Mouse (Mus musculus) retina, postnatal 1 day (tissue): ENCODE measurements around the gene 9930022D16Rik.

Source experiments
- DNase-seq: peaks from one replicate; pipeline ENCODE4 v3.0.0-alpha.2; 2012

Gene 9930022D16Rik

DNA sequence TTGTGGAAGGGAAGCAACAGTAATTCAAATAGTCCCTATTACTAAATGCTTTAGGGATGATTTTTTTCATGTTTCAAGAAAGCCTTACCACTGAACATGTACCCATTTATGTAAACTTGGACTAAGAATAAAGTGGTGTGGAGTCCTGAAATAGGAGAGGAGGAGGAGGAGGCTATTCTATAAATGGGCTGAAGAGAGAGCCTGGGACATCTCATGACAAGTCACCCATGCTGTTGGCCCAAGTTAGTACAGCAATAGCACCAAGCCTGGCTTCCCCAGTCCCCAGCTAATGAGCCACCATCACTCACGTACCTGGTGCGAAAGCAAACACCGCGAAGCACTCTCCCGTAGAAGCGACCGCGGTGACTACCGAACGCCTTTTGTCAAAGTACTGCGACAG, 44.4 kb downstream of the 9930022D16Rik start:
- no peak for DNase-seq

DNA sequence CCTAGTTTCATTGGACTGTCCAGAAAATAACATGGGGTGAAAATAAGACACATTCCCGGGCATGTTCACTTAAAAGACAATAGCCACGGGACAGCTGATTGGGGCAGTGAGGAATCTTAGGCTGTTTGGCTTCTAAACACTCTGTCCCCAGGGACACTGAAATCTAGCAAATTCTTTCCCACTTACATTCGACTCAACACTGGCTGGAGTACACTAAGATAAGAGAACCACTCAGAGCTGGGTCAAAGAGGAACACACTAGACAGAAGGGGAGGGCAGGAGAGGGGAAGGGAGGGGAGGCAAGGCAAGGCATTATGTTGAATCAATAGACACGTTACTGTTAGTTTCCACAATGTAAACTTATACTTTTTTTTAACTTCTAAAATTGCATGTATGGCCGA, 46.9 kb downstream of the 9930022D16Rik start:
- DNase-seq = no peak

DNA sequence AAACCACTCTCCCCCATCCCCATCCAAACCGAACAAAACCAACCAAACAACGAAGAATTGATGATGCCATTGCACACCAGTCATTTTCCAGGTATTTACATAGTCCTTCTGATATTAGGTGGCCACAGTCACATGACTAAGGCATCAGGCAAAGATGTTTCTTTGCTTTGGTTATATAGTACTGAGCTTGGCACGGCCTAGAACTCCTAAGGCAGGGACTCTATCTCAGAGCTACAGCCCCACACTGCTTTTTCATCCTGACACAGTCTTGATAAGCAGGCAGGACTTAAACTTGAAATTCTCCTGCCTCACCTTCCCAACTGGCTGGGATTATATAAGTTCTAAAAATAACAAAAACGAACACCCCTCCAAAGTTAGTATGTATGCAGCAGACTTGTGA, 51.4 kb downstream of the 9930022D16Rik start:
- no peak for DNase-seq

DNA sequence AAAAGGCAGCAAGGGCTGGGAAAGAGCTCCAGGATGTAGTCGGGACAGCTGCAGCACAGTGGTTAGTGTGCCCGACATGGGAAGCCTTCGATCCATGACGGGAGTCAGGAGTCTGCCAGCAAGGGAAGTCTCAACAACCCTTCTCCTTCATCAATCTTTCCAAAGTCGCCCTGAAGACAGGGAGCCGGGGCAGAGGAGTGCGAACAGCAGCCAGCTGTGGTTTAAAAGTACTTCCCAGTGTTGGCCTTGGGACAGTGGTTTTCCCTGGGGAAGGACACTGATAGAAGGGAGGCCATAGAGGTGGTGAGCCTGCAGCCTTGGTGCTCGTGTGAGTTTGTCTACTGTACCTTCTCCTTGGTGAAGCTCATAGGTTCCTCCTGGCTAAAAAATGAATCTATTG, 53.3 kb downstream of the 9930022D16Rik start:
- no peak for DNase-seq

DNA sequence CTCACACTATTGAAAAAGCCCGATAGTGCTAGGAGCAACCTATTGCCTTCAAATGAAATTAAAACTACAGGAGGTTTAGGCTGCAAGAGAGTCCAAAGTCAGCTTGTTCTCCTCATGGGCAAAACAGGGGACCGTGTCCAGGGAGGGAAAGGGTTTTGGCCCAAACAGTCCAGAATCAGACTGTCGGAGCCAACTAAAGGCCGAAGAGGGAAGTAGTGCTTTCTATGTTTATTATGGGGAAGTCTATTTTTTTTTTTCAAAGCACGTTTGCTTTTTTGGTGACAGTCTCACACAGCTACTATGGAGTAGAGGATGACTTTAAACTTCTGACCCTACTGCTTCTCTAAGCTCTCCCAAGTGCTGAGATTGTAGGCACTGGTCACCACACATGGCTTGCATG, 54.4 kb downstream of the 9930022D16Rik start:
- DNase-seq = no peak
